Mouse (Mus musculus): ENCODE results near the gene Ampd1. TPM values are rescaled to one million over a fixed set of nuclear protein-coding genes. Genes with fewer than 3 reads are reported as not detected.
A peak's percentile ranks its signal among the peaks of the same experiment; 100 is the strongest.

The Ampd1 gene
- polyA plus RNA-seq, 1 experiment from 2014 or later = 0.31 TPM

- DNase-seq (ENCODE audit: low spot score) (no peak), ATAC-seq (ENCODE audit: low FRiP score) (no peak)
- no peaks in the 10 kb centered on the region for H3K36me3 ChIP-seq (ENCODE audit: control insufficient read depth, insufficient read depth, low read length)
- H3K4me1 ChIP-seq (replicated peaks; ENCODE audit: control insufficient read depth, insufficient read depth, low read length) = no peaks in the 10 kb centered on the region
- 90% methylated on average over 3 of the region's 3 CpGs for WGBS
- no peak overlapping the region for H3K4me2 ChIP-seq (replicated peaks; ENCODE audit: low read depth, low read length)
- no peak overlapping the region for H3K9ac ChIP-seq (ENCODE audit: low read depth, low read length)
- H3K4me3 ChIP-seq (ENCODE audit: low read depth, low read length) = no peak overlapping the region
- H3K9me3 ChIP-seq (ENCODE audit: control insufficient read depth, low read length) = no peaks in the 10 kb centered on the region
- no peak overlapping the region for H3K27ac ChIP-seq (ENCODE audit: low read depth, low read length)
- 0 out of 2 replicates have a peak, but pooled peaks cover 2% of the 10 kb centered on the region for H3K27me3 ChIP-seq (ENCODE audit: control insufficient read depth, insufficient read depth, low read length)
Measured at GRCm38 (mm10) chr3:103123636-103124035, 49.8 kb downstream of the Ampd1 start.

GRCm38 (mm10) chr3:103126138-103126537, 52.3 kb downstream of the Ampd1 start:
- Histone ChIP-seq H3K36me3 (ENCODE audit: control insufficient read depth, insufficient read depth, low read length) (no peaks in the 10 kb centered on the region), H3K4me2 (replicated peaks; ENCODE audit: low read depth, low read length) (no peak overlapping the region), H3K9me3 (ENCODE audit: control insufficient read depth, low read length) (no peaks in the 10 kb centered on the region), H3K4me3 (ENCODE audit: low read depth, low read length) (no peak overlapping the region), H3K9ac (ENCODE audit: low read depth, low read length) (no peak overlapping the region), H3K27me3 (ENCODE audit: control insufficient read depth, insufficient read depth, low read length) (0 out of 2 replicates have a peak, but pooled peaks cover 2% of the 10 kb centered on the region), H3K4me1 (replicated peaks; ENCODE audit: control insufficient read depth, insufficient read depth, low read length) (no peaks in the 10 kb centered on the region), H3K27ac (ENCODE audit: low read depth, low read length) (no peak overlapping the region)
- DNase-seq (ENCODE audit: low spot score) (no peak), ATAC-seq (ENCODE audit: low FRiP score) (no peak)
- 94% methylated on average over 3 of the region's 3 CpGs for WGBS

GRCm38 (mm10) chr3:103127177-103127576, 53.4 kb downstream of the Ampd1 start:
- WGBS = 25% methylated on average over 2 of the region's 2 CpGs
- H3K27ac ChIP-seq (ENCODE audit: low read depth, low read length) = peak overlapping the region; percentile 11; the same call in 1 of the 2 replicates
- peak; percentile 67; the same call in 1 of the 2 replicates for ATAC-seq (ENCODE audit: low FRiP score)

GRCm38 (mm10) chr3:103127721-103128120, 53.9 kb downstream of the Ampd1 start:
- WGBS = 72% methylated on average over 5 of the region's 5 CpGs
- DNase-seq (ENCODE audit: low spot score) (no peak), ATAC-seq (ENCODE audit: low FRiP score) (no peak)
- Histone ChIP-seq H3K4me1 (replicated peaks; ENCODE audit: control insufficient read depth, insufficient read depth, low read length) (no peaks in the 10 kb centered on the region), H3K9ac (ENCODE audit: low read depth, low read length) (no peak overlapping the region), H3K4me2 (replicated peaks; ENCODE audit: low read depth, low read length) (no peak overlapping the region), H3K27me3 (ENCODE audit: control insufficient read depth, insufficient read depth, low read length) (0 out of 2 replicates have a peak, but pooled peaks cover 2% of the 10 kb centered on the region), H3K9me3 (ENCODE audit: control insufficient read depth, low read length) (no peaks in the 10 kb centered on the region), H3K27ac (ENCODE audit: low read depth, low read length) (no peak overlapping the region), H3K36me3 (ENCODE audit: control insufficient read depth, insufficient read depth, low read length) (no peaks in the 10 kb centered on the region), H3K4me3 (ENCODE audit: low read depth, low read length) (no peak overlapping the region)

More at GRCm38 (mm10) chr3:103127177-103127576, 53.4 kb downstream of the Ampd1 start:
- Histone ChIP-seq H3K36me3 (ENCODE audit: control insufficient read depth, insufficient read depth, low read length) (no peaks in the 10 kb centered on the region), H3K9ac (ENCODE audit: low read depth, low read length) (no peak overlapping the region), H3K4me2 (replicated peaks; ENCODE audit: low read depth, low read length) (no peak overlapping the region), H3K27me3 (ENCODE audit: control insufficient read depth, insufficient read depth, low read length) (0 out of 2 replicates have a peak, but pooled peaks cover 2% of the 10 kb centered on the region), H3K9me3 (ENCODE audit: control insufficient read depth, low read length) (no peaks in the 10 kb centered on the region), H3K4me1 (replicated peaks; ENCODE audit: control insufficient read depth, insufficient read depth, low read length) (no peaks in the 10 kb centered on the region), H3K4me3 (ENCODE audit: low read depth, low read length) (no peak overlapping the region)
- peak; percentile 31 for DNase-seq (ENCODE audit: low spot score)

GRCm38 (mm10) chr3:103128251-103128650, 54.4 kb downstream of the Ampd1 start:
- no peak for ATAC-seq (ENCODE audit: low FRiP score)

GRCm38 (mm10) chr3:103129367-103130159, 55.7 kb downstream of the Ampd1 start:
- H3K9ac ChIP-seq (ENCODE audit: low read depth, low read length) = no peak overlapping the region
- no peak overlapping the region for H3K4me2 ChIP-seq (replicated peaks; ENCODE audit: low read depth, low read length)
- DNase-seq (ENCODE audit: low spot score) (no peak), ATAC-seq (ENCODE audit: low FRiP score) (no peak)
- WGBS = 86% methylated on average over 8 of the region's 8 CpGs
- no peak overlapping the region for H3K27ac ChIP-seq (ENCODE audit: low read depth, low read length)
- H3K27me3 ChIP-seq (ENCODE audit: control insufficient read depth, insufficient read depth, low read length) = 0 out of 2 replicates have a peak, but pooled peaks cover 2% of the 10 kb centered on the region
- H3K36me3 ChIP-seq (ENCODE audit: control insufficient read depth, insufficient read depth, low read length) = no peaks in the 10 kb centered on the region
- H3K4me1 ChIP-seq (replicated peaks; ENCODE audit: control insufficient read depth, insufficient read depth, low read length) = no peaks in the 10 kb centered on the region
- no peak overlapping the region for H3K4me3 ChIP-seq (ENCODE audit: low read depth, low read length)
- no peaks in the 10 kb centered on the region for H3K9me3 ChIP-seq (ENCODE audit: control insufficient read depth, low read length)

More at GRCm38 (mm10) chr3:103128251-103128650, 54.4 kb downstream of the Ampd1 start:
- Histone ChIP-seq H3K9me3 (ENCODE audit: control insufficient read depth, low read length) (no peaks in the 10 kb centered on the region), H3K36me3 (ENCODE audit: control insufficient read depth, insufficient read depth, low read length) (no peaks in the 10 kb centered on the region), H3K4me1 (replicated peaks; ENCODE audit: control insufficient read depth, insufficient read depth, low read length) (no peaks in the 10 kb centered on the region), H3K4me3 (ENCODE audit: low read depth, low read length) (no peak overlapping the region), H3K9ac (ENCODE audit: low read depth, low read length) (no peak overlapping the region), H3K27ac (ENCODE audit: low read depth, low read length) (no peak overlapping the region), H3K4me2 (replicated peaks; ENCODE audit: low read depth, low read length) (no peak overlapping the region), H3K27me3 (ENCODE audit: control insufficient read depth, insufficient read depth, low read length) (0 out of 2 replicates have a peak, but pooled peaks cover 2% of the 10 kb centered on the region)
- WGBS = 39% methylated on average over 4 of the region's 4 CpGs
- DNase-seq (ENCODE audit: low spot score) = no peak

GRCm38 (mm10) chr3:103130236-103130751, 56.5 kb downstream of the Ampd1 start:
- DNase-seq (ENCODE audit: low spot score) = peak; percentile 30
- Histone ChIP-seq H3K4me3 (ENCODE audit: low read depth, low read length) (no peak overlapping the region), H3K4me2 (replicated peaks; ENCODE audit: low read depth, low read length) (no peak overlapping the region), H3K9ac (ENCODE audit: low read depth, low read length) (no peak overlapping the region), H3K9me3 (ENCODE audit: control insufficient read depth, low read length) (no peaks in the 10 kb centered on the region), H3K27me3 (ENCODE audit: control insufficient read depth, insufficient read depth, low read length) (0 out of 2 replicates have a peak, but pooled peaks cover 2% of the 10 kb centered on the region), H3K27ac (ENCODE audit: low read depth, low read length) (no peak overlapping the region), H3K36me3 (ENCODE audit: control insufficient read depth, insufficient read depth, low read length) (no peaks in the 10 kb centered on the region), H3K4me1 (replicated peaks; ENCODE audit: control insufficient read depth, insufficient read depth, low read length) (no peaks in the 10 kb centered on the region)
- WGBS = 59% methylated on average over 6 of the region's 6 CpGs
- no peak for ATAC-seq (ENCODE audit: low FRiP score)

GRCm38 (mm10) chr3:103133098-103133497, 59.3 kb downstream of the Ampd1 start:
- ATAC-seq (ENCODE audit: low FRiP score) (no peak), DNase-seq (ENCODE audit: low spot score) (no peak)
- Histone ChIP-seq H3K36me3 (ENCODE audit: control insufficient read depth, insufficient read depth, low read length) (no peaks in the 10 kb centered on the region), H3K4me1 (replicated peaks; ENCODE audit: control insufficient read depth, insufficient read depth, low read length) (no peaks in the 10 kb centered on the region), H3K9me3 (ENCODE audit: control insufficient read depth, low read length) (no peaks in the 10 kb centered on the region), H3K4me3 (ENCODE audit: low read depth, low read length) (no peak overlapping the region), H3K4me2 (replicated peaks; ENCODE audit: low read depth, low read length) (no peak overlapping the region), H3K9ac (ENCODE audit: low read depth, low read length) (no peak overlapping the region), H3K27me3 (ENCODE audit: control insufficient read depth, insufficient read depth, low read length) (0 out of 2 replicates have a peak, but pooled peaks cover 2% of the 10 kb centered on the region), H3K27ac (ENCODE audit: low read depth, low read length) (no peak overlapping the region)
- 94% methylated on average over 10 of the region's 10 CpGs for WGBS

Measured in hindbrain, embryonic 11.5 days (tissue).